Mouse (Mus musculus) liver, adult 2 months (tissue): ENCODE data around the gene Ccn5. TPM values are rescaled to one million over a fixed set of nuclear protein-coding genes. Genes with fewer than 3 reads are reported as not detected.

Experiments used
- DNase-seq: peaks from one replicate; pipeline ENCODE4 v3.0.0-alpha.2; 2011; ENCODE audit warnings: low read depth, low spot score; ENCODE audit errors: extremely low read depth
- H3K27ac ChIP-seq: fragments of 200-500 bp; replicated peaks from 2 replicates; pipeline ENCODE4 v1.5.1; 2012; ENCODE audit warnings: low read depth, mild to moderate bottlenecking, control low read depth, inconsistent platforms, low read length; ENCODE audit not compliant: insufficient read depth
- H3K27me3 ChIP-seq: fragments of 200-500 bp; 2 replicates; pipeline ENCODE4 v1.6.1; 2012; ENCODE audit warnings: mild to moderate bottlenecking, moderate library complexity, low read length, inconsistent platforms; ENCODE audit not compliant: control insufficient read depth, insufficient read depth
- H3K36me3 ChIP-seq: fragments of 200-500 bp; 2 replicates; pipeline ENCODE4 v1.6.1; 2012; ENCODE audit warnings: low read length, inconsistent platforms; ENCODE audit not compliant: control insufficient read depth, insufficient read depth
- H3K4me1 ChIP-seq: fragments of 200-500 bp; 2 replicates; pipeline ENCODE4 v1.6.1; 2011; ENCODE audit warnings: low read length; ENCODE audit not compliant: control insufficient read depth, insufficient read depth
- H3K4me3 ChIP-seq: fragments of 200-500 bp; 2 replicates; pipeline ENCODE4 v1.5.1; 2011; ENCODE audit warnings: low read depth, mild to moderate bottlenecking, control low read depth, low read length, moderate library complexity; ENCODE audit not compliant: insufficient read depth
- H3K79me2 ChIP-seq: fragments of 200-500 bp; 2 replicates; pipeline ENCODE4 v1.6.1; 2012; ENCODE audit warnings: inconsistent platforms, mild to moderate bottlenecking, low read length, moderate library complexity; ENCODE audit not compliant: control insufficient read depth, insufficient read depth
- H3K9ac ChIP-seq: fragments of 200-500 bp; 2 replicates; pipeline ENCODE4 v1.6.1; 2012; ENCODE audit warnings: low read depth, mild to moderate bottlenecking, control low read depth, inconsistent platforms, low read length
- CTCF ChIP-seq: fragments of 200-500 bp; IDR thresholded peaks from 2 replicates; pipeline ENCODE4 v1.5.1; 2011; ENCODE audit warnings: low read depth, low read length, control low read depth
- POLR2A ChIP-seq: fragments of 200-500 bp; IDR thresholded peaks from 2 replicates; pipeline ENCODE4 v1.6.1; 2011; ENCODE audit warnings: low read length, control low read depth; ENCODE audit not compliant: insufficient read depth; ENCODE audit errors: extremely low read depth
- WGBS: fragments of 180-500 bp; shearing (Covaris S2); methylation state at CpG from one replicate; pipeline ENCODE4 v1.1.7; 2018; 5-methylcytosine and 5-hydroxymethylcytosine counted together
- polyA plus RNA-seq: library from polyadenylated mRNA; depleted of rRNA; stranded (reverse); fragments of >200 nt; gene quantifications from 2 replicates; pipeline ENCODE4 v1.2.3, GENCODE M21; 2012
- total RNA-seq: library from RNA; depleted of rRNA; stranded (reverse); fragments of >200 nt; gene quantifications from 2 replicates; pipeline ENCODE4 v1.2.3, GENCODE M21; 2014

The Ccn5 gene
- total and polyA plus RNA-seq, 2 experiments = 0.09 to 0.23 TPM

DNA sequence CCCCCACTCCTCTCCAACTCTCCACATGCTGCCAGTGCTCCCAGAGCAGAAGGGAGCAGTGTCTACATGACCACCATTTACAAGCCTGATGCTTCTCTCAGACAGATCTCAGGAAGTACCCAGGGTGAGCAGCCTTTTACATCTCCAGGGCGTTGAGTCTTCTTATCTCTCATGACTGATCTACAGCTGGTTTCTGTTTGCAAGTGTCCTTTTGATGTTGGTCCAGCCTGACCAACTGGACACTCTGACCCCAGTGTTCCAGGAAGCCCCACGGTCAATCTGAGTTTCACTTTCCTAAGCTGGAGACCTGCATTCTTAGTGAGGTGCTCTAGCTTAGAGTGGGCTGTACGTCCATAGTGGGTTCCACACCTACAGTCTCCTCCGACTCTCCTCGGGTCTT, 16.8 kb upstream of the Ccn5 start:
- 35% methylated on average over 5 of the region's 5 CpGs for WGBS
- Histone ChIP-seq H3K4me3 (no peak overlapping the region), H3K27ac (no peak overlapping the region), H3K27me3 (no peaks in the 10 kb centered on the region), H3K4me1 (no peaks in the 10 kb centered on the region), H3K9ac (no peak overlapping the region), H3K79me2 (no peaks in the 10 kb centered on the region), H3K36me3 (no peaks in the 10 kb centered on the region)
- no peak for DNase-seq
- TF ChIP-seq POLR2A (no peak), CTCF (no peak)

DNA sequence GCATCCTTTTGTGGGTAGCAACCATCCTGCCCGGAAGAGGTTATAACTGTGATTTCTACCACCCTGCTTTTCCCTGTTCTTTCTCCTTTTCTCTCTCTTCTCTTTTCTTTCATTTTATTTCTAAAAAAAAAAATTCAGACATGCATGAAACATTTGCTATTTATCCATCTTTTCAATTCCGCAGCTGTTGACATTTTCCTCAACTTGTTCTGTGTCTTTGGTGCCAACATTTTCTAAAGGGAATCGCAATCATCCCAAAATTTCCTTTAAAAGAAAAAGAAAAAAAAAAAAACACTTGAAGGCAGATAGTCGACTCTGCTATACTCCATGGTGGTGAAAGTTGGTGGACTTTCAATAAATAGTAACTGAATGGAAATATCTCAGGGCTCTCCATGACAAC, 11.5 kb upstream of the Ccn5 start:
- H3K27me3 ChIP-seq = no peaks in the 10 kb centered on the region
- TF ChIP-seq CTCF (no peak), POLR2A (no peak)
- H3K4me1 ChIP-seq = no peaks in the 10 kb centered on the region
- no peaks in the 10 kb centered on the region for H3K79me2 ChIP-seq
- no peak overlapping the region for H3K27ac ChIP-seq
- DNase-seq = no peak
- no peaks in the 10 kb centered on the region for H3K36me3 ChIP-seq
- H3K4me3 ChIP-seq = no peak overlapping the region
- WGBS = 87% methylated on average over 4 of the region's 4 CpGs
- H3K9ac ChIP-seq = no peak overlapping the region

DNA sequence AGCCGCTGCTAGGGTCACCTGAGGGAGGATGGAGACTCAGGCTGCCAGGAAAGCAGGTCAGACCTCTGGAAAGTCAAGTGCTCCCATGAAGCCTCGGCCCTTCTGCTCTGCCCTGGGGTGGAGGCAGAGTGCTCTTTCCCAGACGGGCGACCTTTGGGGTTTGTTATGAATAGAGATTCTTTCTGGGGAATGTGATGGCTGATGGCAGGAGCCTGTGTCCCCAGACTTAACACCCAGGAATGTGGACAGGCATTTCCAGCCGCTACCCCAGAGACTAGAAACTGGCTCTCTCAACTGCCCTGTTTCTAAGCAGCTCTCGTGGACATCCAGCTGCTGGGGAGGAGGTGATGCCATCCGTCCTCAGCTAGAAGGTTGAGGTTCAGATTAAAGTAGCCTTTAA, 11.0 kb upstream of the Ccn5 start:
- DNase-seq = no peak
- Histone ChIP-seq H3K4me1 (no peaks in the 10 kb centered on the region), H3K4me3 (no peak overlapping the region), H3K27ac (no peak overlapping the region), H3K9ac (no peak overlapping the region), H3K27me3 (no peaks in the 10 kb centered on the region), H3K36me3 (no peaks in the 10 kb centered on the region), H3K79me2 (no peaks in the 10 kb centered on the region)
- no peak for TF ChIP-seq CTCF
- TF ChIP-seq POLR2A = no peak
- 71% methylated on average over 7 of the region's 7 CpGs for WGBS

DNA sequence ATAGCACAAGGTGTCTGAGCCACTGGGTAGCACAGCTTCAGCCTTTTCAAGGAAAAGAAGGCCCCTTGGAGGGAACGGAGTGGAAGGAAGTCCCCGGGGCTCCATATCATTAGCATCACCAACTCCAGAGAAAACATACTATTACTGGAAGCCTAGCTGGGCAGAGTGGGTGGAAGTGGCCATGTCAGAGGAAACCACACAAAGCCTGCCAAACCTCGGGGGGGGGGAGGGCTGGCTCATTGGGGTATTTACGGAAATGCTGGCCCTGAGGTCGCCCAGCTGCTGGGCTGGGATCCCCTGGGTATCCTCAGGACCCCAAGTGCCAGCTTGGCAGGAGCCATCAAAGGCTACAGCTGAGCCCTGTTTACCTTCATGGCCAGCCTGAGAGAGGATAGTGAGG, 7.6 kb upstream of the Ccn5 start:
- Histone ChIP-seq H3K4me1 (no peaks in the 10 kb centered on the region), H3K27ac (no peak overlapping the region), H3K9ac (no peak overlapping the region), H3K79me2 (no peaks in the 10 kb centered on the region), H3K4me3 (no peak overlapping the region), H3K27me3 (no peaks in the 10 kb centered on the region), H3K36me3 (no peaks in the 10 kb centered on the region)
- TF ChIP-seq POLR2A = no peak
- no peak for TF ChIP-seq CTCF
- 62% methylated on average over 5 of the region's 5 CpGs for WGBS
- DNase-seq = no peak

DNA sequence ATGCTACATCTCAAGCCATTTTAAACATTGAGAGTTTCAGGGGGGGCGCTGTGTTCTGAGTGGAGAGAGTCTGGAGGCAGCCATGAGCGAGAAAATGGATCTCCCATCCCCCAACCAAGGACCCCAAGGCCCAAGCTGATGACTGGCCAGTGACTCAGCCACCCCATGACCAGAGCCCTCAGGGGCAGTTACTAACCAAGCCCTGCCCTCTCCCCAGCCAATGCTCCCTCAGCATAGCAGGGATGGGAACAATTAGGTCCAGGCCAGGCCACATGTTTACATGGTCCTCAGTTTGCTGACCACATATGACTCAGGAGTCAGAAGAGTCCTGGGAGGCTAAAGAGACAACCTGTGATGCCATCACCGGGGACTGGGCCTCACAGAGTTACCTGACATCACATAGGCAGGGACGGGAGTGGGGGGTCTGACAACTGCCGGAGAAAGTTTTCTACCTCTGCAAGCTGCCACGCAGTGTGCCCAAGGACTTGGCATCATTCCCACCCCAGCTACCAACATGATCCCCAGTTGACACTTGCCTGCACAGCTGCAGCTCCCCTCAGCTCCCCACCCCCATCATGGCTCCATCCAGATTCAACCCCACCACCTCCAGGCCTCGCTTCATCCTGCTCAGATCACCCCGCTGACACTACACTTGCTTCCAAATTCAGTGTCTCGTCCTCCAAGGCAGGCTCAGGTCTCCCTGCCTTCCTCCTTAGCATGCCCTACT, 5.8 kb upstream of the Ccn5 start:
- Histone ChIP-seq H3K9ac (no peak overlapping the region), H3K27me3 (no peaks in the 10 kb centered on the region), H3K36me3 (no peaks in the 10 kb centered on the region), H3K27ac (no peak overlapping the region), H3K79me2 (no peaks in the 10 kb centered on the region), H3K4me3 (no peak overlapping the region), H3K4me1 (no peaks in the 10 kb centered on the region)
- TF ChIP-seq CTCF = no peak
- 93% methylated on average over 9 of the region's 9 CpGs for WGBS
- DNase-seq = no peak

DNA sequence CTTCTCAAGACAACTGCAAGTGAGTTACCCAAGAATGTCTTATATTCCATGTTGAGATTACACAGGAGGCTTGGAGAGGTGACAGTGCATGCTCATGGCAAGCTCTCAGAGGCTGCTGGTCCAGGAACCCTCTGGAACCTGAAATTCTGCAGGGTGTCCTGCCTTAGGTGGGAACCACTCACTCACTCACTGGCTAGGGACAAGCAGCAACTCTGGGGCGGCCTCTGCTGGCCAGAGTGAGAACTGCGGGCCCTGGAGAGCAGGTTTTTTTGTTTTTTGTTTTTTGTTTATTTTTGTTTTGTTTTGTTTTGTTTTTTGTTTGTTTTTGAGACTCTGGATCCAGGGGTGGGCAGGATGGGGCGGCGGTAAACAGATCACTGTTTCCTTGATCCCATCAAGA, 2.6 kb downstream of the Ccn5 start:
- no peak for DNase-seq
- no peak overlapping the region for H3K9ac ChIP-seq
- no peak overlapping the region for H3K4me3 ChIP-seq
- no peak for TF ChIP-seq POLR2A
- peak; percentile 90 for TF ChIP-seq CTCF
- no peaks in the 10 kb centered on the region for H3K27me3 ChIP-seq
- no peaks in the 10 kb centered on the region for H3K4me1 ChIP-seq
- no peak overlapping the region for H3K27ac ChIP-seq
- WGBS = 9% methylated on average over 4 of the region's 4 CpGs
- H3K79me2 ChIP-seq = no peaks in the 10 kb centered on the region
- H3K36me3 ChIP-seq = no peaks in the 10 kb centered on the region
